Mouse (Mus musculus): ENCODE data around the gene Tmub2.

GRCm38 (mm10) chr11:102245581-102246272 lies 39.0 kb upstream of the Tmub2 start:
- no peak for TF ChIP-seq CHD2 (IDR thresholded peaks at IDR 0.05; ENCODE audit: low read depth, low read length)
- no peak for TF ChIP-seq ZC3H11A (IDR thresholded peaks at IDR 0.05; ENCODE audit: borderline replicate concordance, low read depth, low read length)
- no peak for TF ChIP-seq ZNF384 (IDR thresholded peaks at IDR 0.05; ENCODE audit: low read depth, low read length)
- no peak for TF ChIP-seq HCFC1 (IDR thresholded peaks at IDR 0.05; ENCODE audit: borderline replicate concordance, insufficient read depth, low read length)
